Mouse (Mus musculus) CH12.LX (cell line): ENCODE results near the gene Cdhr5.

ENCODE experiments used
- CHD2 ChIP-seq: IDR thresholded peaks from 2 replicates; pipeline ENCODE4 v1.6.1; 2011; ENCODE audit warnings: low read length, improper control_type of control experiment
- CTCF ChIP-seq, 2 experiments: IDR thresholded peaks in 1 of 2; conservative IDR thresholded peaks in 1 of 2; 2 replicates each; pipeline ENCODE4 v1.5.1; 2011 to 2012; ENCODE audit warnings: low read depth in 2 of 2, low read length in 2 of 2, improper control_type of control experiment in 1 of 2, inconsistent platforms in 1 of 2, mild to moderate bottlenecking in 1 of 2, moderate library complexity in 1 of 2
- EP300 ChIP-seq: IDR thresholded peaks from 2 replicates; pipeline ENCODE4 v1.6.1; 2011; ENCODE audit warnings: low read length, improper control_type of control experiment
- JUN ChIP-seq: IDR thresholded peaks from 2 replicates; pipeline ENCODE4 v1.6.1; 2011; ENCODE audit warnings: low read depth, mild to moderate bottlenecking, low read length, improper control_type of control experiment, moderate library complexity; ENCODE audit not compliant: insufficient read depth
- JUND ChIP-seq: conservative IDR thresholded peaks from 2 replicates; pipeline ENCODE4 v1.6.1; 2011; ENCODE audit warnings: low read depth, low read length, improper control_type of control experiment
- NRF1 ChIP-seq: IDR thresholded peaks from 2 replicates; pipeline ENCODE4 v1.6.1; 2014; ENCODE audit warnings: low read depth, mild to moderate bottlenecking, inconsistent platforms, low read length, improper control_type of control experiment, moderate library complexity
- POLR2A ChIP-seq: IDR thresholded peaks from 2 replicates; pipeline ENCODE4 v1.6.1; 2011; ENCODE audit warnings: low read depth, mild to moderate bottlenecking, improper control_type of control experiment, low read length
- POLR2AphosphoS2 ChIP-seq: IDR thresholded peaks from 2 replicates; pipeline ENCODE4 v1.6.1; 2011; ENCODE audit warnings: low read depth, low read length, improper control_type of control experiment
- RAD21 ChIP-seq: IDR thresholded peaks from 2 replicates; pipeline ENCODE4 v1.6.1; 2011; ENCODE audit warnings: low read depth, mild to moderate bottlenecking, low read length, improper control_type of control experiment, moderate library complexity
- SMC3 ChIP-seq: IDR thresholded peaks from 2 replicates; pipeline ENCODE4 v1.6.1; 2011; ENCODE audit warnings: low read depth, low read length, improper control_type of control experiment
- USF1 ChIP-seq: IDR thresholded peaks from 2 replicates; pipeline ENCODE4 v1.6.1; 2014; ENCODE audit warnings: low read depth, mild to moderate bottlenecking, inconsistent platforms, low read length, improper control_type of control experiment
- ZC3H11A ChIP-seq: IDR thresholded peaks from 2 replicates; pipeline ENCODE4 v1.6.1; 2012; ENCODE audit warnings: low read depth, mild to moderate bottlenecking, inconsistent platforms, low read length, improper control_type of control experiment

GRCm38 (mm10) chr7:141299175-141299574 lies 22.6 kb upstream of the Cdhr5 start:
- TF ChIP-seq USF1 = no peak
- TF ChIP-seq CTCF (conservative IDR thresholded peaks at IDR 0.05 in 1 of 2, IDR thresholded peaks at IDR 0.05 in 1 of 2; ENCODE audit: low read depth in 2 of 2, low read length in 2 of 2) = no peak
- no peak for TF ChIP-seq JUN
- no peak for TF ChIP-seq RAD21
- no peak for TF ChIP-seq JUND
- TF ChIP-seq ZC3H11A = no peak
- no peak for TF ChIP-seq NRF1
- TF ChIP-seq SMC3 = no peak
- TF ChIP-seq POLR2A = no peak
- no peak for TF ChIP-seq CHD2
- TF ChIP-seq EP300 = no peak
- no peak for TF ChIP-seq POLR2AphosphoS2
